Mouse (Mus musculus) midbrain, embryonic 11.5 days (tissue): Measurements from ENCODE around the gene Nexmif. TPM values are rescaled to one million over a fixed set of nuclear protein-coding genes. Genes with fewer than 3 reads are reported as not detected.
"Not testable (repeated sequence)": the region's sequence is repeated elsewhere in the genome, so short reads cannot be mapped to it uniquely, and the experiment has no call there.

Experiments used
- ATAC-seq: fragments of 200-750 bp; cut with Nextera tagmentation; 2 replicates; pipeline ENCODE4 v1.8.0; 2017; ENCODE audit warnings: moderate TSS enrichment, moderate library complexity; ENCODE audit not compliant: low FRiP score
- DNase-seq: peaks from one replicate; pipeline ENCODE4 v3.0.0; 2015; ENCODE audit warnings: low spot score; ENCODE audit errors: missing footprints
- H3K27ac ChIP-seq: fragments of 300-500 bp; sonication (generic); 2 replicates; pipeline ENCODE4 v1.5.1; 2014; ENCODE audit warnings: low read depth, low read length
- H3K27me3 ChIP-seq: fragments of 300-500 bp; sonication (generic); 2 replicates; pipeline ENCODE4 v1.6.1; 2014; ENCODE audit warnings: mild to moderate bottlenecking, low read length, moderate library complexity, mixed read lengths; ENCODE audit not compliant: control insufficient read depth, insufficient read depth
- H3K36me3 ChIP-seq: fragments of 300-500 bp; sonication (generic); 2 replicates; pipeline ENCODE4 v1.6.1; 2014; ENCODE audit warnings: mild to moderate bottlenecking, low read length, moderate library complexity, mixed read lengths; ENCODE audit not compliant: control insufficient read depth, insufficient read depth
- H3K4me1 ChIP-seq: fragments of 300-500 bp; sonication (generic); 2 replicates; pipeline ENCODE4 v1.6.1; 2014; ENCODE audit warnings: low read length; ENCODE audit not compliant: control insufficient read depth, insufficient read depth
- H3K4me2 ChIP-seq: fragments of 300-500 bp; sonication (generic); 2 replicates; pipeline ENCODE4 v1.6.1; 2014; ENCODE audit warnings: mild to moderate bottlenecking, moderate library complexity
- H3K4me3 ChIP-seq: fragments of 300-500 bp; sonication (generic); 2 replicates; pipeline ENCODE4 v1.5.1; 2014; ENCODE audit warnings: low read depth, low read length
- H3K9ac ChIP-seq: fragments of 300-500 bp; sonication (generic); 2 replicates; pipeline ENCODE4 v1.6.1; 2014; ENCODE audit warnings: low read length
- H3K9me3 ChIP-seq: fragments of 300-500 bp; sonication (generic); 2 replicates; pipeline ENCODE4 v1.6.1; 2016; ENCODE audit warnings: low read length; ENCODE audit not compliant: control insufficient read depth
- WGBS: fragments of 180-500 bp; shearing (Covaris S2); extraction: QIAGEN DNeasy Blood & Tissue Kit; methylation state at CpG from one replicate; pipeline ENCODE4 v1.1.7; 2014; 5-methylcytosine and 5-hydroxymethylcytosine counted together
- microRNA counts: library from miRNA; unstranded; fragments of <30 nt; microRNA quantifications from one replicate; lab custom pipeline; 2015
- microRNA-seq: library from miRNA; unstranded; fragments of <30 nt; microRNA quantifications from one replicate; pipeline ENCODE4, GENCODE M21; 2017
- polyA plus RNA-seq: library from polyadenylated mRNA; unstranded; fragments of >200 nt; fragmentation: Nextera tagmentation; extraction: Ambion mirVana; gene quantifications from 2 replicates; pipeline ENCODE4 v1.2.1, GENCODE M21; 2014

Nexmif gene
- polyA plus RNA-seq, 1 experiment from 2014 or later: 1.5 TPM

GRCm38 (mm10) chrX:104150072-104150471, 50.9 kb downstream of the Nexmif start:
- 46% methylated on average over 1 of the region's 1 CpGs for WGBS
- H3K9me3 ChIP-seq: no peaks in the 10 kb centered on the region
- no peak overlapping the region for H3K9ac ChIP-seq
- H3K4me1 ChIP-seq: no peaks in the 10 kb centered on the region
- no peaks in the 10 kb centered on the region for H3K36me3 ChIP-seq
- H3K27me3 ChIP-seq: no peaks in the 10 kb centered on the region; the same call in 1 of the 2 replicates
- no peak overlapping the region for H3K4me3 ChIP-seq
- H3K4me2 ChIP-seq: no peak overlapping the region
- ATAC-seq (no peak), DNase-seq (no peak)
- no peak overlapping the region for H3K27ac ChIP-seq

DNA sequence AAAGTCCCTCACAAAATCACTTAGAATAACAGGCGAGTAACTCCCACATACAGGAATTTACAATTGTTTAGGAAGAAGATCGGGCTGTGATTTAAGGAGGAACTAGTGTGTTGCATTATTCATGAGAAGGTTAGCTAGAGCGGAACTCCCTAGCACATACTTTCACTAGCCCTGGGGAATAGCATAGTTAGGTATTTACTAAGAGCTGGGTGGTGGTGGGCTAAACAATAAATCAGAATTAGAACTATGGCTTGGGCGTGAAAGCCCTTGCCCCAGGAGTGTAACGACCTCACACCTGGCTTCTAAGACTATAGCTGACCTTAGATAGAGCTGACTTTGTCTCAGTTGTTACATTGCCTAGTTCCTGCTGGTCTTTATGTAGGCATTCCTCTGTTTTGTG, 85.7 kb downstream of the Nexmif start:
- H3K36me3 ChIP-seq, H3K4me1 ChIP-seq, H3K4me2 ChIP-seq, H3K27ac ChIP-seq, H3K9me3 ChIP-seq, H3K4me3 ChIP-seq, H3K27me3 ChIP-seq, DNase-seq, H3K9ac ChIP-seq, ATAC-seq: not testable (repeated sequence)
- 66% methylated on average over 5 of the region's 5 CpGs for WGBS

DNA sequence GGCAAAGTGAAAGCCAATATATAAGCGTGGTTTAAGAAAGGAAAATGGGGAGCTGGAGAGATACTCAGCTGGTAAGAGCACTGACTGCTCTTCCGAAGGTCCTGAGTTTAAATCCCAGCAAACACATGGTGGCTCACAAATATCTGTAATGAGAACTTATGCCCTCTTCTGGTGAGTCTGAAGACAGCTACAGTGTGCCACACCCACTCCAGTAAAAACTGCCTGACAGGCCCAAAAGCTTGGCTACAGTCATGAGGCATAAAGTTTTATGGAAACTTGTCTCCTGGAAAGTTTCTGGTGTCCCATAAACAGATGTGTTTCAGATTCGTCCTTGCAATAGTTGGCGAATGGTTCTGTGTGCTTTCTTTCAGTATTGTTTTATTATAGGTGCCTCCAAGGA, 86.4 kb downstream of the Nexmif start:
- Histone ChIP-seq H3K4me2 (no peak overlapping the region), H3K27ac (no peak overlapping the region), H3K4me3 (no peak overlapping the region), H3K27me3 (no peaks in the 10 kb centered on the region), H3K9me3 (no peaks in the 10 kb centered on the region), H3K36me3 (no peaks in the 10 kb centered on the region), H3K4me1 (no peaks in the 10 kb centered on the region), H3K9ac (no peak overlapping the region)
- ATAC-seq (no peak), DNase-seq (no peak)
- 68% methylated on average over 4 of the region's 4 CpGs for WGBS

GRCm38 (mm10) chrX:104054848-104055247, 146.1 kb downstream of the Nexmif start:
- Histone ChIP-seq H3K27ac (no peak overlapping the region), H3K4me1 (no peaks in the 10 kb centered on the region), H3K4me3 (no peak overlapping the region), H3K27me3 (peaks cover 2% of the 10 kb centered on the region; the same call in 1 of the 2 replicates), H3K4me2 (no peak overlapping the region), H3K36me3 (no peaks in the 10 kb centered on the region), H3K9me3 (no peaks in the 10 kb centered on the region), H3K9ac (no peak overlapping the region)
- DNase-seq (no peak), ATAC-seq (no peak)
- 77% methylated on average over 2 of the region's 2 CpGs for WGBS

DNA sequence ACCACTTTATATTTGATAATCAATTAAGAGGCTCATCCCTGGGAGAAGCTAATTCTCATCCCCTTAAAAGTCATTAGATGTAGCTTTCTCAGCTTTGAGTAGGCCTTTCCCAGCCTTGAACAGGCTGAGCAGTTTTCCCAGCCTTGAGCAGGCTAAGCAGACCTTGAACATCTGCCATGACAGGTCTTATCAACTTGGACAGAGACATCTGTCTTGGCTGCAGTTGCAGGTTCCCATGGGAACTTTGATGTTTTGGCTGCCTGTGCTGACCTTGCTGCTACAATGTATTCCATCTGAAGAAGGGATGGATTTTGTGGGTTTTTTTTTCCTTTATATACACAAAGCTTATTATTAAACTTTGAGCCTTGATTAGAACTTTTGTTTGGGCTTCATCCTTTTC, 160.7 kb downstream of the Nexmif start:
- Histone ChIP-seq H3K4me2 (no peak overlapping the region), H3K4me3 (no peak overlapping the region), H3K4me1 (no peaks in the 10 kb centered on the region), H3K9ac (no peak overlapping the region), H3K36me3 (no peaks in the 10 kb centered on the region), H3K27ac (no peak overlapping the region), H3K9me3 (no peaks in the 10 kb centered on the region), H3K27me3 (peaks cover 8% of the 10 kb centered on the region; the same call in 1 of the 2 replicates)
- no peak for DNase-seq
- no peak for ATAC-seq

GRCm38 (mm10) chrX:104033843-104034242, 167.1 kb downstream of the Nexmif start:
- Histone ChIP-seq H3K4me1 (no peaks in the 10 kb centered on the region), H3K27ac (no peak overlapping the region), H3K27me3 (peaks cover 5% of the 10 kb centered on the region), H3K4me3 (no peak overlapping the region), H3K4me2 (no peak overlapping the region), H3K9me3 (no peaks in the 10 kb centered on the region), H3K9ac (no peak overlapping the region), H3K36me3 (no peaks in the 10 kb centered on the region)
- ATAC-seq (no peak), DNase-seq (no peak)
- WGBS: 85% methylated on average over 5 of the region's 5 CpGs

DNA sequence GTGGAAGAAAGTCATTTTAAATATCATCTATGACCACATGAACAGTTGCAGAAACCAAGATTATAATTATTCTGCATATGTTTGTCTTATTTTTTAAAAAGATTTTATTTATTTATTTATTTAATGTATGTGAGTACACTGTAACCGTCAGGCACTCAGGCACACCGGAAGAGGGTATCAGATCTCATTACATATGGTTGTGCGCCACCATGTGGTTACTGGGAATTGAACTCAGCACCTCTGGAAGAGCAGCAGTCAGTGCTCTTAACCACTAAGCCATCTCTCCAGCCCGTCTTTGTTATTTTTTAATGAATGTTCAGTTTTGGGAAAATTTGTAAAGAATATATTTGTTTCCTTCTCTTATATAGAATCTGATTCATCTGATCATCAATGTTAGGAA, 168.2 kb downstream of the Nexmif start:
- Histone ChIP-seq H3K36me3 (no peaks in the 10 kb centered on the region), H3K4me2 (no peak overlapping the region), H3K27ac (no peak overlapping the region), H3K27me3 (peaks cover 5% of the 10 kb centered on the region), H3K4me3 (no peak overlapping the region), H3K9ac (no peak overlapping the region), H3K9me3 (no peaks in the 10 kb centered on the region), H3K4me1 (no peaks in the 10 kb centered on the region)
- 55% methylated on average over 4 of the region's 4 CpGs for WGBS
- no peak for DNase-seq
- no peak for ATAC-seq

MicroRNAs encoded within 50 kb of the gene (microRNA counts, 519-probe panel; counts per million panel counts)
- 499 counts per million, percentile 0 among the panel's probes with 10 or more counts for microRNA mmu-miR-672 (lab: Ali Mortazavi, UCI)

Small RNA genes within 50 kb of the gene (microRNA-seq; reads per million reads assigned to microRNA genes)
- gene Gm24993: not detected
- gene Mir672: 227 reads per million, percentile 65 among the genes with 10 or more reads in this experiment

Other genes starting within 250 kb of the Nexmif start
- 37.7 and 43.1 TPM in 2 replicates for gene Rlim, start 219.9 kb downstream of the Nexmif start, polyA plus RNA-seq
- gene Abcb7, start 212.7 kb upstream of the Nexmif start, polyA plus RNA-seq: 17.1 and 18.2 TPM in 2 replicates